Mouse (Mus musculus) left cerebral cortex, adult 8-10 months (tissue): ENCODE measurements around the gene Rtn4. TPM values are rescaled to one million over a fixed set of nuclear protein-coding genes. Genes with fewer than 3 reads are reported as not detected.
"Not testable (repeated sequence)": the region's sequence is repeated elsewhere in the genome, so short reads cannot be mapped to it uniquely, and the experiment has no call there.

ENCODE experiments used
- DNase-seq, 2 experiments: peaks; one replicate each; pipeline ENCODE4 v3.0.0; 2022; ENCODE audit warnings: low spot score in 2 of 2
- total RNA-seq, 4 experiments: library from RNA; stranded (reverse); gene quantifications; 2 replicates each; pipeline ENCODE4 v1.2.4; 2022

The Rtn4 gene
- total RNA-seq, 4 experiments from 2014 or later, result 641 to 748 (median 678) TPM

DNA sequence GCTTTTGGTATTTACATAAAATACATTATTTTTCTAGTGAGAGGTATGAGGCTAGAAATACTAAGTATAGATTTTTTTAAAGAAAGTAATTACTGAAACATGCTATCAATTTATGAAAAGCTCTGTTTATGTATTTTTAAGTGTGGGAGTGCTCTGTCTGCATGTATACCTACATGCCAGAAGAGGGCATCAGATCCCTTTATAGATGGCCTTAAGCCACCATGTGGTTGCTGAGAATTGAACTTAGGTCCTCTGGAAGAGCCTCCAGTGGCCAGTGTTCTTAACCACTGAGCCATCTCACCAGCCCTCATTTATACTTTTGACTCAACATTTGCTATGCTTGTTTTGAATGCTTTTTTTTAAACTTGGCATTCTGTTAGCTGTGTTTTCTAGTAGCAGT, 16.8 kb downstream of the Rtn4 start:
- no peak for DNase-seq

DNA sequence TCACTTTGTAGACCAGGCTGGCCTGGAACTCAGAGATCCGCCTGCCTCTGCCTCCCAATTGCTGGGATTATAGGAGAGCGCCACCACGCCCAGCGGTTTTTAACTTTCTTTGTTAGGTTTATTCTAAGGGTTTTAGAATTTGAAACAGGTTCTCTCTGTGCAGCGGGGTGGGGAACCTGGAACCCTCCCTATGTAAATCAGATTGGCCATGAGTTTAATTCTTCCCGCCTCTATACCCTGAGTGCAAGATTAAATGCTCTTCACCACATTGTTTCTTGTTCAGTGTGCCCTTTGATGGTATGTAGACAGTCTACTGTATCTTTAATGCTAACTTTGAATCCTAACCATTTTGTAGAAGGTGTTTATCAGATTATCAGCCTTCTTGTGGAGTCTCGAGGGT, 21.4 kb downstream of the Rtn4 start:
- DNase-seq, result no peak

DNA sequence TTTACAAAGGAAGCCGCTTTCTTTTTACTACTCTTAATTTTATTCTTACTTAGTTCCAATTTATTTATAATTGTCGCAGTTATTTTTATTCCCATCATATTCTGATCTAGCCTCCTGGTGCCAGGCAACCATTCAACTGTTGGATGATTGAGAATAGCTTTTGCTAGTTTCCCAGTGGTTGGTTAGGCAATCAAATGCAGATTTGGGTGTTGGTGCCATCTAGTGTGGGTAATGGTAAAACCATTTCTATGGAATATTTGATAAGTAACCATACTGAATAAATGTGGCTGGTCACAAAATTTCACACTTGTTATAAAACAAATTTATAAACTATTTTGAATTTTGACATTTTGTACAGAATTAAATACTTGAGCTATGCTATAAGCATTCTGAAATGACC, 22.0 kb downstream of the Rtn4 start:
- no peak for DNase-seq

GRCm38 (mm10) chr11:29715499-29715898, 22.8 kb downstream of the Rtn4 start:
- no peak for DNase-seq

DNA sequence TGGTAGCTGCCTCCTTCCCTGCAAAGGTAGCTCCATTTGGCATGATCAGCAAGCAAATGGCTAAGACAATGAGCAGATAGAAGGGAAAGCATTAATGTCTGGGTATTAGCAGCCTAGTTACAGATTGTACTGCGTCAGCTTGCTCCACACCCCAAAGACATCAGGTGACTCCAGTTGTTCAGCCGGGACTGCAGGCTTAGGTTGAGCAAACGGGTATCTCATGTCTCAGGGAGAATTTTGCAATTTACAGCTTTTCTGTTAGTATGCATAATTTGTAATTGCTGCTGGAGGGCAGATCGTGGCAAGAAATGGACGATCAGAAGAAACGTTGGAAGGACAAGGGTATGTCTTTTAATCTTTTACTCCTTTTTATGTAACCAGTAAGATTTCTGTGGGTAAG, 25.8 kb downstream of the Rtn4 start:
- peak; percentile 26 to 44 for DNase-seq

- no peak for DNase-seq
Observed at GRCm38 (mm10) chr11:29719597-29719996, 26.9 kb downstream of the Rtn4 start.

GRCm38 (mm10) chr11:29724213-29724612, 31.5 kb downstream of the Rtn4 start:
- DNase-seq, result no peak

- DNase-seq, result no peak
Observed at GRCm38 (mm10) chr11:29725167-29725566, 32.4 kb downstream of the Rtn4 start.

DNA sequence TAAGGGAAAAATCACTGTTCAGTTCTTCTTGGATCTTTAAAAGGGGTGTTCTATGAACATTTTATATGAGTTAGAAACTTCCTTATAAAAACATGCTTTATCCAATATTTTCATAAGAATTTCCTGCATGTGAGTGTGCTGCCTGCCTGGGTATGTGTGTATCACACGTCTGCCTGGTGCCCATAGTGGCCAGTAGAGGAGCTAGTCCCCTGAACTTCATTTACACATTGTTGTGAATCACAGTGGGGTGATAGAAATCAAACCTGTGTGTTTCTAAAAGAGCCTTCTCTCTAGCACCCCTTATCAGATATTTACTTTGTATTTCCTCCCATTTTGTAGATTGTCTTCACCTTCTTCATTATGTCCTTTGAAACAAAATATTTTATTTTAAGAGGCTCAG, 32.9 kb downstream of the Rtn4 start:
- no peak for DNase-seq

- no peak for DNase-seq
Observed at GRCm38 (mm10) chr11:29727901-29728300, 35.2 kb downstream of the Rtn4 start.

DNA sequence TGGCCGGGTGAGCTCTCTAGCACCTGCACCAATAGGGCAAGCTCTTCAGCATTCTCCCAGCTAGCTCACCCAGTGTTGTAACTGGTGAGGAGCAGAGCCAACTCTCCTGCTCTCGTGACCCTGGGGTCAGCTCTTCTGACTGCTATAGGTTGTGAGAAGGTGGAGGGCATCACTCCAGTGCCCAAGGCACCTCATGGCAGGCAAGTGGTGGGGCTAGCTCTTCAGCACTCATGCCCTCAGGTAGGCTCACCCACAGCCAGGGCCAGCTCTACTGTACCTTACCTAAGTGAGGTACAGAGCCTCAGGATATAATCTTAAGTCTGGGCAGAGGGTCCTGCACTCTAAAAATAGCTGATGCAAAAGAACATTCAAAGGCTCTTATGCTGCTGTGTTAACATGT, 47.0 kb downstream of the Rtn4 start:
- no peak for DNase-seq

- DNase-seq, result no peak
Observed at GRCm38 (mm10) chr11:29744760-29745430, 52.1 kb downstream of the Rtn4 start.

DNA sequence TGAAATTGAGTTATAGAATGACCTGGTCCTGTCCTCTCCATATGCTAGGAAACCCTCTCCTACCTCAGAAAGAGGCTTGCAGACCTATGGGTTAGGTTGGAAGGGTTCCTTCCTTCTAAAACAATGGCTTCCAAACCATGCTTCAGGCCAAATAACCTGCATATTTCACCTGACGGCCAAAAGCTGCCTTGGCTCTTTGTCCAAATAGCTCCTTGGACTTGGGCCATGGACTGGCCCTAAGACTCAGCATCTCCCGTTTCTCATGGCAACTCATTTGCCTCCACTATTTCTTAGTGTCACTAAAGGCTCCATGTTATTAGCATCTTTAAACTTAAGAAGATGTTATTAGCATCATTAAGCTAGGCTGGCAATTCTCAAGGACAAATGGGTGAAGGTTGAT, 52.8 kb downstream of the Rtn4 start:
- no peak for DNase-seq

DNA sequence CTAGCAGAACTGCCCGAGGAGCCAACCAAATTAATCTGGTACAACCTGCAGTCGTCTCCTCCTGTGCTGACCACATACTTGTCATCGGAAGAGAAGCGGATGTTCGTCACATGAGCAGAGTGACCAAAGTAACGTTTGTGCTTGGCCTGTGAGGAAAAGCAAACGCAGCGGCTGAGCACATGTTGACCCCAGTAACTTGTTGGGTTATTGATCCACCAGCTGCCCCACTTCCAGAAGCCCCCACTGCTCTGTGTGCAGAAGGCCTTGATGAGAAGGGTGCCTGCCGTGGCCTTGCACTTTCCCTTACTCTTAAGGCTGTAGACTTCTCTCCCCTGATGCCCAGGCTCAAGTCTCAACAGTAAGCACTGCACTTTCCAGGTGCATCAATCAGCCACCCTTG, 53.5 kb downstream of the Rtn4 start:
- DNase-seq, result no peak

DNA sequence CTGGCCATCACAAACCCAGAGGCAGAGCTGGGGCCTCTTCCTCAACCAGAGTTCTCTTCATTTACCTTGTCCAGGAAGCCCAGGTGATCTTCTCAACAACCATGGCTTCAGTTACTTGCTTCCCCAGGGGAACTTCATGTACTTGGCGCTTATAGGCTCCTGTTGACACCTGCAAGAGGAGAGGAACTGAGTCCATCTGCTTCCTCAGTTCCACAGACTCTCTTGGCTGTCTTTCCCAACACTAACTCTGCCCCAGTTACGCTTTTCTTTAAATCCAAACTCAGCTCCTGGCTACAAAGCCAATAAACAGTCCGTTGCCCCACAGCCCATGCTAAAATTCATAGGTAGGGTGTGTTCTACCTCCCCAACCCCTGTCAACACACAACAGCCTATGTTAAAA, 54.6 kb downstream of the Rtn4 start:
- no peak for DNase-seq

DNA sequence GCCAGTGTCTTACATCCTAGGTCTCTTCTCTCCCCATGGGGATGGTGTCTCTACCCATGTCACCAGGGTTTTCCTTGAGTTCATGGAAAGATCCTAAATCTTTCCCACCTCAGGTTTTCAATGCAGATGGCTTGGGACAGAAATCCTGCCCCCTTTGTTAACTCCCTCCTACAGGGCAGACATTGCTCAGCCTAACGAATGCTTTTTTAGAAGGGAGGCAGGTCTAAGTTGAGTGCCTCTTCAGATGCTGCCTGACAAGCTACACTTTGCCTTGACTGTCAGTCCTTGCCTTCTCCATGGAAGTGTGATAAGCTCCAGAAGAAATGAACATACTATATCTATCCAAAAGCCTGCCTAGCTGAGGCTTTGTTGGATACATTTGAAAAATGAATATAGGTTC, 55.1 kb downstream of the Rtn4 start:
- DNase-seq, result no peak

- no peak for DNase-seq
Observed at GRCm38 (mm10) chr11:29748750-29749467, 56.2 kb downstream of the Rtn4 start.

DNA sequence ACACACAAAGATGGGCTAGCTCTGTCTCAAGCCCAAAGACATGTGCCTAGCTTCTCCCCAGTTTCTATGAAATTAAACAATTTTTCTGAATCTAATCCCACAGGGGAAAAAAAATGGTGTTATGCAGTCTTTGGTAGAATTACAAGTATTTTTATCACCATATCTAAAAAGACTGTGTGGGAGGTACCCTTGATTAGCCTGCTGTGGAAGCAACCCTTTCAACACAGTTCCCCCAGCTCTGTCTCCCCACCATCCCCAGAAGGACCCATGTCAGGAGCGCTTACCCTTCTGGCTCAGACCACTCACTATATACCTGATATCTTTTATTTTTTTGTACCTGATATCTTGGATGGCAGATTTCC, 56.7 kb downstream of the Rtn4 start:
- DNase-seq, result no peak

GRCm38 (mm10) chr11:29751013-29751412, 58.3 kb downstream of the Rtn4 start:
- DNase-seq, result no peak

- DNase-seq, result no peak
Observed at GRCm38 (mm10) chr11:29751648-29752611, 59.2 kb downstream of the Rtn4 start.

GRCm38 (mm10) chr11:29756007-29756406, 63.3 kb downstream of the Rtn4 start:
- not testable (repeated sequence) for DNase-seq

DNA sequence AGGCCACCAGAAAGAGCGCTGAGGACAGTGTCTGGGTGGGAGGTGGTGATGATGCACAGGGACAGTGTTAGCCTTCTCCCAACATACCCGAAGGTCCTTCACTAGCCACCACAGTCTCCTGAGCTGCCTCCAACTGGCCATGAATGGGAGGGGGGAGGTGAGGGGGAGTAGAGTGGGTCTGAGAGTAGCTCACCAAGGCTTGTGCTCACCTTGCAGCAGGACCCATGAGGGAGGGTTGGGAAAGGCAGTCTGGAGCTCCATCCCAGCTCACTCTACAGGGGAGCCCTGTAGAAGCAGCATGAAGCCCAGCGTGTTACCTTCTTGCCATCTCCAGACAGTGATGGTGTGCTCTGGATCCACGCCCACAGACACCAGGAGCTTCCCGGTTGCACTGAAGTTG, 65.9 kb downstream of the Rtn4 start:
- DNase-seq, result no peak
